Mouse (Mus musculus) hindbrain, embryonic 11.5 days (tissue): ENCODE results near the gene Srgap3. TPM values are rescaled to one million over a fixed set of nuclear protein-coding genes. Genes with fewer than 3 reads are reported as not detected.

Experiments
- ATAC-seq: fragments of 200-750 bp; cut with Nextera tagmentation; 2 replicates; pipeline ENCODE4 v1.8.0; 2017; ENCODE audit warnings: mild to moderate bottlenecking, moderate TSS enrichment, moderate library complexity; ENCODE audit not compliant: low FRiP score
- DNase-seq: peaks from one replicate; pipeline ENCODE4 v3.0.0-alpha.2; 2015; ENCODE audit warnings: low spot score
- H3K27ac ChIP-seq: fragments of 300-500 bp; sonication (generic); 2 replicates; pipeline ENCODE4 v1.5.1; 2014; ENCODE audit warnings: mild to moderate bottlenecking, low read depth, low read length
- H3K27me3 ChIP-seq: fragments of 300-500 bp; sonication (generic); 2 replicates; pipeline ENCODE4 v1.6.1; 2014; ENCODE audit warnings: mild to moderate bottlenecking, low read length, moderate library complexity, mixed read lengths; ENCODE audit not compliant: control insufficient read depth, insufficient read depth
- H3K36me3 ChIP-seq: fragments of 300-500 bp; sonication (generic); 2 replicates; pipeline ENCODE4 v1.6.1; 2014; ENCODE audit warnings: mild to moderate bottlenecking, low read length, moderate library complexity, mixed read lengths; ENCODE audit not compliant: control insufficient read depth, insufficient read depth
- H3K4me1 ChIP-seq: fragments of 300-500 bp; sonication (generic); replicated peaks from 2 replicates; pipeline ENCODE4 v1.6.1; 2014; ENCODE audit warnings: low read length, mixed read lengths; ENCODE audit not compliant: control insufficient read depth, insufficient read depth
- H3K4me2 ChIP-seq: fragments of 300-500 bp; sonication (generic); replicated peaks from 2 replicates; pipeline ENCODE4 v1.6.1; 2014; ENCODE audit warnings: mild to moderate bottlenecking, low read depth, low read length
- H3K4me3 ChIP-seq: fragments of 300-500 bp; sonication (generic); 2 replicates; pipeline ENCODE4 v1.5.1; 2014; ENCODE audit warnings: low read depth, low read length
- H3K9ac ChIP-seq: fragments of 300-500 bp; sonication (generic); 2 replicates; pipeline ENCODE4 v1.6.1; 2014; ENCODE audit warnings: low read depth, low read length
- H3K9me3 ChIP-seq: fragments of 300-500 bp; sonication (generic); 2 replicates; pipeline ENCODE4 v1.6.1; 2016; ENCODE audit warnings: low read length; ENCODE audit not compliant: control insufficient read depth
- WGBS: fragments of 180-500 bp; shearing (Covaris S2); extraction: QIAGEN DNeasy Blood & Tissue Kit; methylation state at CpG from one replicate; pipeline ENCODE4 v1.1.7; 2014; 5-methylcytosine and 5-hydroxymethylcytosine counted together
- polyA plus RNA-seq: library from polyadenylated mRNA; unstranded; fragments of >200 nt; fragmentation: Nextera tagmentation; extraction: Ambion mirVana; gene quantifications from 2 replicates; pipeline ENCODE4 v1.2.1, GENCODE M21; 2014

Gene Srgap3
- polyA plus RNA-seq, 1 experiment from 2014 or later = 89.6 TPM

GRCm38 (mm10) chr6:112733942-112734341 lies 213.1 kb downstream of the Srgap3 start:
- H3K4me3 ChIP-seq = no peak overlapping the region
- H3K36me3 ChIP-seq = peaks cover 33% of the 10 kb centered on the region
- no peak for DNase-seq
- peaks cover 5% of the 10 kb centered on the region; the same call in 1 of the 2 replicates for H3K4me1 ChIP-seq
- H3K27me3 ChIP-seq = no peaks in the 10 kb centered on the region
- H3K9ac ChIP-seq = no peak overlapping the region
- ATAC-seq = no peak
- H3K27ac ChIP-seq = no peak overlapping the region
- 86% methylated on average over 5 of the region's 5 CpGs for WGBS
- H3K9me3 ChIP-seq = no peaks in the 10 kb centered on the region
- no peak overlapping the region for H3K4me2 ChIP-seq

GRCm38 (mm10) chr6:112732434-112732833 lies 214.6 kb downstream of the Srgap3 start:
- ATAC-seq (no peak), DNase-seq (no peak)
- 98% methylated on average over 3 of the region's 3 CpGs for WGBS
- H3K36me3 ChIP-seq = peaks cover 26% of the 10 kb centered on the region
- H3K27ac ChIP-seq = no peak overlapping the region
- no peak overlapping the region for H3K4me2 ChIP-seq
- H3K4me3 ChIP-seq = no peak overlapping the region
- peaks cover 9% of the 10 kb centered on the region for H3K4me1 ChIP-seq
- H3K27me3 ChIP-seq = no peaks in the 10 kb centered on the region
- H3K9me3 ChIP-seq = no peaks in the 10 kb centered on the region
- no peak overlapping the region for H3K9ac ChIP-seq

DNA sequence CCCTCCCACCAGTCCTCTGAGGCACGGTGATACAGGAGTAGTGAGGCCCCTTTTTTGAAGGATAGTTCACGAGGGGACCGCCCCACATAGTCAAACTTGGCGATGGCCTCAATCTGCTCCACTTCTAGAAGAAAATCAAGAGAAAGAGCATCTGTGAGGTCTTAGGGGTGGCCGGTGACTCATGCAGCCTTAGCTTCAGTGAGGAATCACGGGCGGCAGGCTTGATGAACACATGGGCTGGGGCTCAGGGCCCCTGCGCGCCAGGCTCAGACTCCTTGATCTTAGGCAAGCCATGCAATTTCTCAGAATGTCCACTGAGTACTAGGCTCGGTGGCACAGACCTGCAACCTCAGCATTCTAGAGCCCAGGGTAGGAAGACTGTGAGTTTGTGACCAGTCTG lies 215.7 kb downstream of the Srgap3 start:
- WGBS = 97% methylated on average over 10 of the region's 10 CpGs

DNA sequence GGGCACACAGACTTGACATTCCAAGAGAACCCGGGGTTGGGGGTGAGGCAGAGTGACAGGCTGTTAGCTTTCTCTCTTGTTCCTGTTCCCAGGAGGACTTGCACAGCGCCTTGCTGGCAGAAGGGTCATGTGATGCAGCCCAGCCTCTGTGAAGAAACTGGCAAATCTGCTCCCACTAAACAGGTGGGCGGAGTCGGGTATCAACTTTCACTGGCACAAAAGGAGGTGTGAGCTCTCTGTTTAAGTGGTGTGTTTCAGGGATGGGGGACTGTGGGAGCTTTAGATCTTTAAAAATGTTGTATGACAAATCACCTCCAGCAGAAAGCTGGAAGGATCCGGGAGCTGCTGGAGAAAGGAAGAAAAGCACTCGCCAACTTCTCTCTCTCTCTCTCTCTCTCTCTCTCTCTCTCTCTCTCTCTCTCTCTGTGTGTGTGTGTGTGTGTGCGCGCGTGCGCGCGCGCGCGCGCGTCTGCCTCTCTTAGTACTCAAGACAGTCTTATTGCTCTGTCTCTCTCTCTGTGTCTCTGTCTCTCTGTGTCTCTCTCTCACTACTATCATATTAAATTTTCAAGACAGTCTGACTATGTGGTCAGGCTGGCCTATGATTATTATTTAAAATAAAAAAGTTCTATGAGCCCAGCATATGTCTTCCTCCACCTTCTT lies 218.2 kb downstream of the Srgap3 start:
- Histone ChIP-seq H3K9me3 (no peaks in the 10 kb centered on the region), H3K9ac (no peak overlapping the region), H3K4me2 (no peak overlapping the region), H3K4me3 (no peak overlapping the region), H3K36me3 (peaks cover 13% of the 10 kb centered on the region), H3K27me3 (no peaks in the 10 kb centered on the region), H3K27ac (peak overlapping the region; percentile 34; the same call in 1 of the 2 replicates), H3K4me1 (peaks cover 9% of the 10 kb centered on the region)
- peak; percentile 79 for DNase-seq
- peak; percentile 81 for ATAC-seq
- WGBS = 17% methylated on average over 15 of the region's 17 CpGs

More for the DNA sequence above, 215.7 kb downstream of the Srgap3 start:
- H3K27ac ChIP-seq = no peak overlapping the region
- H3K9me3 ChIP-seq = no peaks in the 10 kb centered on the region
- DNase-seq (no peak), ATAC-seq (no peak)
- H3K4me1 ChIP-seq = peaks cover 9% of the 10 kb centered on the region
- H3K36me3 ChIP-seq = peaks cover 23% of the 10 kb centered on the region
- H3K9ac ChIP-seq = no peak overlapping the region
- no peak overlapping the region for H3K4me3 ChIP-seq
- H3K4me2 ChIP-seq = no peak overlapping the region
- H3K27me3 ChIP-seq = no peaks in the 10 kb centered on the region

GRCm38 (mm10) chr6:112725468-112725867 lies 221.6 kb downstream of the Srgap3 start:
- no peak for DNase-seq
- Histone ChIP-seq H3K27ac (no peak overlapping the region), H3K4me3 (no peak overlapping the region), H3K9ac (no peak overlapping the region), H3K36me3 (peaks cover 19% of the 10 kb centered on the region; the same call in 1 of the 2 replicates), H3K9me3 (no peaks in the 10 kb centered on the region), H3K27me3 (no peaks in the 10 kb centered on the region), H3K4me2 (no peak overlapping the region), H3K4me1 (peaks cover 9% of the 10 kb centered on the region)
- ATAC-seq = no peak
- 94% methylated on average over 4 of the region's 4 CpGs for WGBS

DNA sequence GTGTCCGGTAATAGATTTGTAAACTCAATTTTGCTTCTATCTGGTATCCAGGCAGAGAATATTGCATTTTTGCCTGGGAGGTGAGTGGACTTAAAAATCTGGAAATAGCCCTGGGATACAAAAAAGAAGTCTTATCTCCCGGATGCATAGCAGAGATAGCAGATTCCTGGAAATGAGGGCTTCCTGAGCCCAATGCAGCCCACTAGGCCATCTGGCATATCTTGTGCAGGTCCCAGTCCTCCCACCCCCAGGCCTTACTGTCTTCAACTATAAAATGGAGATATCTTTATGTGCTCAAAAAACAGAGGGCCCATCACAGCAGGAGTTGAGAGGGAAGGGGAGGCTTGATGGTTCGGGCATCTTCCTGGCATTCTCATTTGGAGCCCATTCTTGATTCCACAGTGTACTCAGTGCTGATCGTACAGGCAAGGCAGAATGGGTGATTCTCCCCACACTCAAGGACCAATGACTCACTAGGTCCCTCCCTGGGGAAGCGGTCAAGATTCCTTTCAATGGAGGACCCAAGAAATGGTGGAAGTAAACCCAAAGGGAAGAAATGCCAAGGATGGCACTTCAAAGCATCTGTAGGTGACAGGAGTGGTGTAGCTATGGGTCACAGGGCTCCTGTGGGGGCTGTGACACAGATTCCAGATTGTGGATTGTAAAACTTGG lies 226.5 kb downstream of the Srgap3 start:
- Histone ChIP-seq H3K4me3 (no peak overlapping the region), H3K36me3 (peaks cover 10% of the 10 kb centered on the region; the same call in 1 of the 2 replicates), H3K9me3 (no peaks in the 10 kb centered on the region), H3K27ac (peak overlapping the region; percentile 37), H3K27me3 (no peaks in the 10 kb centered on the region), H3K4me2 (no peak overlapping the region), H3K4me1 (no peaks in the 10 kb centered on the region), H3K9ac (no peak overlapping the region)
- WGBS = 89% methylated on average over 5 of the region's 5 CpGs
- DNase-seq = no peak
- no peak for ATAC-seq

- no peaks in the 10 kb centered on the region for H3K9me3 ChIP-seq
- no peak overlapping the region for H3K9ac ChIP-seq
- no peak for DNase-seq
- H3K27me3 ChIP-seq = no peaks in the 10 kb centered on the region
- no peak overlapping the region; the same call in 1 of the 2 replicates for H3K27ac ChIP-seq
- peak; percentile 45; the same call in 1 of the 2 replicates for ATAC-seq
- H3K4me3 ChIP-seq = no peak overlapping the region
- WGBS = 87% methylated on average over 1 of the region's 1 CpGs
- peaks cover 10% of the 10 kb centered on the region; the same call in 1 of the 2 replicates for H3K36me3 ChIP-seq
- no peak overlapping the region for H3K4me2 ChIP-seq
- no peaks in the 10 kb centered on the region for H3K4me1 ChIP-seq
Observed at GRCm38 (mm10) chr6:112719983-112720382, 227.1 kb downstream of the Srgap3 start.

DNA sequence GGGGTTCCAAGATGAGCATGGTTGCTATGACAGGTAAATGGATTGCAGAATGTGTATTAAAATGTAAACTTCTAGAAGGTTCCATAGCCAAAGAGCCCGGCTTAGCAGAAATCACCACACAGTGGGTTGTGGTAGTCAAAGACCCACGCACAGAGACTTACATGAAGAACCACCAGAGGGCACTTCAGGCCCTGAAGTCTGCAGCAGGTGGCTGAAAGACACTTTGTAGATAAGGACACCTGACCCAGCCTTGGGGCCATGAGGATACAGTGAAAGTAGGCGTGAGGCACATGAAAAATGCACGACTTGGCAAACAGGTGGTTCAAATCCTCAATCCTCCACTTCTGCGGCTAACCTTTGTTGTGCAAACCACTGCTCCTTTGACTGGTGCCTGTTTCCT lies 229.9 kb downstream of the Srgap3 start:
- no peaks in the 10 kb centered on the region for H3K4me1 ChIP-seq
- WGBS = 68% methylated on average over 5 of the region's 5 CpGs
- 0 out of 2 replicates have a peak, but pooled peaks cover 2% of the 10 kb centered on the region for H3K36me3 ChIP-seq
- no peak overlapping the region for H3K4me3 ChIP-seq
- H3K27me3 ChIP-seq = no peaks in the 10 kb centered on the region
- H3K27ac ChIP-seq = no peak overlapping the region
- no peaks in the 10 kb centered on the region for H3K9me3 ChIP-seq
- DNase-seq (peak; percentile 36), ATAC-seq (no peak)
- H3K4me2 ChIP-seq = no peak overlapping the region
- no peak overlapping the region for H3K9ac ChIP-seq

DNA sequence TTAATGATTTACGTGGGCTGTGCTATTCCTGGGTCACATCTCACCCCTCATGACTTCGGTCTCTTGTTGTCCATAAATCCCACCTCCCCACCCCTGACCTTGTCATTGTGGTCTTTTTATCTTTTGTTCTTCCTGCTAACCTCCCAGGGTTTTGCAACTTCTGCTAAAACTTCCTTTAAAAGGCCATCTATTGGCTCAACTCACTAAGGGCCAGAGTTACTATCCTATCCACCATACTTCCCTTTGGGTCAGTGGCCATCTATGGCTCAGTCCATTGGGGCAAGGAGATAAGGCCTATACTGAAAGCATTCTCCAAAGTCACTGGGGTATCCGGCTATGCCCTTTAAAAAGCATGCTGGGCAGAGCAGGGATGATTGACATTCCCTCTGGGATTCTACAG lies 233.1 kb downstream of the Srgap3 start:
- H3K4me2 ChIP-seq = no peak overlapping the region
- no peaks in the 10 kb centered on the region for H3K9me3 ChIP-seq
- DNase-seq = no peak
- no peak overlapping the region for H3K9ac ChIP-seq
- no peak overlapping the region for H3K4me3 ChIP-seq
- no peaks in the 10 kb centered on the region for H3K4me1 ChIP-seq
- no peak overlapping the region for H3K27ac ChIP-seq
- H3K27me3 ChIP-seq = no peaks in the 10 kb centered on the region
- no peak for ATAC-seq
- WGBS = 87% methylated on average over 3 of the region's 3 CpGs
- no peaks in the 10 kb centered on the region for H3K36me3 ChIP-seq
